In genomic region chr12:105722657-105723056, GRCm38 (mm10) we compare ENCODE assay signal across 8 mouse cellular contexts. TPM values are rescaled to one million over a fixed set of nuclear protein-coding genes. Genes with fewer than 3 reads are reported as not detected.
DNase-seq lines count a peak whose midpoint lies in the region; ATAC-seq and TF ChIP-seq lines count a peak whose summit lies in the region.

No protein-coding gene starts in this region.

- no peaks in the 10 kb centered on the region for H3K9me3 ChIP-seq in intestine, embryonic 15.5 days
- no peaks in the 10 kb centered on the region for H3K9me3 ChIP-seq in midbrain, postnatal 0 days (ENCODE audit: low read length)

- no peaks in the 10 kb centered on the region for H3K4me1 ChIP-seq in intestine, embryonic 15.5 days (replicated peaks)
- H3K4me1 ChIP-seq in midbrain, postnatal 0 days (ENCODE audit: insufficient read depth, low read length), result peaks cover 8% of the 10 kb centered on the region; the same call in 1 of the 2 replicates

- H3K9ac ChIP-seq in intestine, embryonic 15.5 days, result no peak overlapping the region
- H3K9ac ChIP-seq in midbrain, postnatal 0 days (replicated peaks; ENCODE audit: low read length, poor library complexity, severe bottlenecking), result no peak overlapping the region

- DNase-seq in gastrocnemius, adult 18-20 months (ENCODE audit: low spot score), result peak; percentile 25
- no peak for DNase-seq in gastrocnemius, postnatal 14 days
- DNase-seq in thymus, postnatal 0 days (ENCODE audit: low spot score), result peak; percentile 57
- DNase-seq in thymus, postnatal 36 days, result no peak
- DNase-seq in embryo, embryonic 10 days (ENCODE audit: low spot score), result peak; percentile 77
- DNase-seq in midbrain, postnatal 0 days (ENCODE audit: low spot score), result peak; percentile 82
- no peak for DNase-seq in urinary bladder, postnatal 36 days (ENCODE audit: low spot score in 2 of 2)

- no peak overlapping the region for H3K27ac ChIP-seq in intestine, embryonic 15.5 days
- 0 out of 2 replicates have a peak overlapping the region, but pooled peaks have one; percentile 67 for H3K27ac ChIP-seq in midbrain, postnatal 0 days (ENCODE audit: low read depth, low read length)

- ATAC-seq in intestine, embryonic 15.5 days, result peak; percentile 73
- peak; percentile 50; the same call in 1 of the 2 replicates for ATAC-seq in midbrain, postnatal 0 days (ENCODE audit: low FRiP score)

- peak; percentile 89 for TF ChIP-seq CTCF in midbrain, postnatal 0 days (IDR thresholded peaks at IDR 0.05)

- no peak overlapping the region for H3K4me3 ChIP-seq in intestine, embryonic 15.5 days (replicated peaks)
- no peak overlapping the region for H3K4me3 ChIP-seq in midbrain, postnatal 0 days (ENCODE audit: low read depth, low read length)

- H3K36me3 ChIP-seq in intestine, embryonic 15.5 days, result no peaks in the 10 kb centered on the region
- no peaks in the 10 kb centered on the region for H3K36me3 ChIP-seq in midbrain, postnatal 0 days (ENCODE audit: insufficient read depth, low read length)

- 4% methylated on average over 5 of the region's 5 CpGs for WGBS in intestine, embryonic 15.5 days
- 3% methylated on average over 5 of the region's 5 CpGs for WGBS in midbrain, postnatal 0 days

- no peaks in the 10 kb centered on the region for H3K27me3 ChIP-seq in intestine, embryonic 15.5 days (replicated peaks)
- no peaks in the 10 kb centered on the region for H3K27me3 ChIP-seq in midbrain, postnatal 0 days (ENCODE audit: insufficient read depth, low read length)

- H3K4me2 ChIP-seq in intestine, embryonic 15.5 days (replicated peaks), result no peak overlapping the region
- H3K4me2 ChIP-seq in midbrain, postnatal 0 days (ENCODE audit: low read depth, low read length, poor library complexity, severe bottlenecking), result no peak overlapping the region

- intact Hi-C loops in gastrocnemius, postnatal 14 days (cut with DNase I; ENCODE audit: low total_unique reads), result loop anchor here (5.0 to 10.0 kb wide), 2 partner anchors 40 to 88 kb away; partner anchors contain the start of gene Gskip

RNA-seq across cellular contexts. Expression of gene Ak7, which starts 16.9 kb away (rescaled TPM):
- under 1 TPM in 1 of 2 experiments, not detected in 1; 0.09 TPM for total RNA-seq in gastrocnemius, adult 18-20 months (2021)
- total RNA-seq in gastrocnemius, postnatal 14 days (2021), result not detected
- 0.17 and 0.41 TPM in 2 replicates for polyA plus RNA-seq in thymus, postnatal 0 days (2015; fragmentation: Nextera tagmentation; extraction: Ambion mirVana)
- 0.70 and 0.97 TPM in 2 replicates for polyA plus RNA-seq in intestine, embryonic 15.5 days (2015; fragmentation: Nextera tagmentation; extraction: Ambion mirVana)
- 1.6 and 2.2 TPM in 2 replicates for total RNA-seq in midbrain, postnatal 0 days (2014; rRNA removed)
- 1.4 and 1.5 TPM in 2 replicates for polyA plus RNA-seq in midbrain, postnatal 0 days (2015; fragmentation: Nextera tagmentation; extraction: Ambion mirVana)

RNA-seq across cellular contexts. Expression of gene Atg2b, which starts 37.6 kb away (rescaled TPM):
- 10 to 100 TPM; 17.2 to 17.7 TPM for total RNA-seq in gastrocnemius, adult 18-20 months (2021)
- total RNA-seq in gastrocnemius, postnatal 14 days (2021), result 10 to 100 TPM; 14.0 to 14.6 TPM
- 9.0 and 10.4 TPM in 2 replicates for polyA plus RNA-seq in thymus, postnatal 0 days (2015; fragmentation: Nextera tagmentation; extraction: Ambion mirVana)
- 12.6 and 13.0 TPM in 2 replicates for polyA plus RNA-seq in intestine, embryonic 15.5 days (2015; fragmentation: Nextera tagmentation; extraction: Ambion mirVana)
- total RNA-seq in midbrain, postnatal 0 days (2014; rRNA removed), result 43.5 and 51.4 TPM in 2 replicates
- polyA plus RNA-seq in midbrain, postnatal 0 days (2015; fragmentation: Nextera tagmentation; extraction: Ambion mirVana), result 9.1 and 10.0 TPM in 2 replicates

RNA-seq across cellular contexts. Expression of gene Gskip, which starts 38.0 kb away (rescaled TPM):
- 1 to 10 TPM; 6.3 to 6.4 TPM for total RNA-seq in gastrocnemius, adult 18-20 months (2021)
- total RNA-seq in gastrocnemius, postnatal 14 days (2021), result 1 to 10 TPM; 4.5 to 5.6 TPM
- polyA plus RNA-seq in thymus, postnatal 0 days (2015; fragmentation: Nextera tagmentation; extraction: Ambion mirVana), result 34.4 and 36.6 TPM in 2 replicates
- polyA plus RNA-seq in intestine, embryonic 15.5 days (2015; fragmentation: Nextera tagmentation; extraction: Ambion mirVana), result 29.4 and 29.5 TPM in 2 replicates
- total RNA-seq in midbrain, postnatal 0 days (2014; rRNA removed), result 16.0 and 18.1 TPM in 2 replicates
- polyA plus RNA-seq in midbrain, postnatal 0 days (2015; fragmentation: Nextera tagmentation; extraction: Ambion mirVana), result 22.5 TPM in 2 replicates

Comparison
In these comparisons a context has a peak if more than half of its experiments do, and no peak if none do; other contexts are left out.
1. DNase-seq: peak in gastrocnemius, adult 18-20 months (single experiment), thymus, postnatal 0 days (single experiment), embryo, embryonic 10 days (single experiment) and midbrain, postnatal 0 days (single experiment); none in gastrocnemius, postnatal 14 days (single experiment), thymus, postnatal 36 days (0 of 2) and urinary bladder, postnatal 36 days (0 of 2).